In the genomic region with DNA sequence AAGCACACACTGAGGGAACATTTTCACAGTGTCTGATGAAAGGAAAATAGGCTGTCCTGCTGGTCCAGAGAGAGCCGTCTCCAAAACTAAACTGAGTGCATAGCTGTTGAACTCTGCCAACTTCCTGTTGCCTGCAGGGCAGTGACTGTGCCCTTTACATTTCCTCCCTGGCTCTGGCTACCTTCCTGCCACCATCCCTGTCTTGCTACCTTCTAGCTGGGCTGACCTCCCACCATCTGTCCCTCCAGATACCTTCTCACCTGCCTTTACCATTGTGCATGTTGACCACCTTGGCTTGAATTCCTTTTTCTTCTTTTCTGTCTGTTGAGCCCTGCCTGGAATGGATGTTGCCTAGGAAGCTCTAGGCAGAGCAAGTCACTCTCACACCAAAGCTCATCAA, we compare ENCODE assay signal across 14 mouse cellular contexts.
"Had no signal": no experiment of that assay in that cellular context is flagged by ENCODE, and none has a peak within 500 bp of the region (broad histone marks: within the 10 kb centered on the region; RNA-seq: fewer than 3 reads in every experiment).

No protein-coding gene starts in this region.

- H3K9ac ChIP-seq: liver, embryonic 15.5 days; midbrain, embryonic 12.5 days; neural tube, embryonic 15.5 days; stomach, embryonic 15.5 days had no signal

- H3K27me3 ChIP-seq: liver, embryonic 15.5 days; midbrain, embryonic 12.5 days; neural tube, embryonic 15.5 days; stomach, embryonic 15.5 days had no signal

- H3K4me3 ChIP-seq: left cerebral cortex, adult 2 months; limb, embryonic 10.5 days; liver, embryonic 15.5 days; midbrain, embryonic 12.5 days; myocyte; neural tube, embryonic 15.5 days; stomach, embryonic 15.5 days had no signal

- H3K4me2 ChIP-seq: liver, embryonic 11.5 days; liver, embryonic 15.5 days; midbrain, embryonic 12.5 days; neural tube, embryonic 15.5 days; stomach, embryonic 15.5 days had no signal

- H3K4me1 ChIP-seq: limb, embryonic 10.5 days; liver, embryonic 15.5 days; midbrain, embryonic 12.5 days; neural tube, embryonic 15.5 days; stomach, embryonic 15.5 days had no signal

- H3K27ac ChIP-seq: left cerebral cortex, adult 2 months; limb, embryonic 10.5 days; liver, embryonic 15.5 days; midbrain, embryonic 12.5 days; neural tube, embryonic 15.5 days; stomach, embryonic 15.5 days had no signal

- DNase-seq: kidney, postnatal 25 days; lung, adult 2 months; lung, postnatal 4 days; thymus, adult 2 months; thymus, postnatal 25 days had no signal

- H3K9me3 ChIP-seq: limb, embryonic 10.5 days; midbrain, embryonic 12.5 days; neural tube, embryonic 15.5 days; stomach, embryonic 15.5 days had no signal

- ATAC-seq: lung, postnatal 0 days had no signal

- H3K36me3 ChIP-seq: limb, embryonic 10.5 days; liver, embryonic 15.5 days; midbrain, embryonic 12.5 days; neural tube, embryonic 15.5 days; stomach, embryonic 15.5 days had no signal
